Mouse (Mus musculus) MEL (cell line): ENCODE results near the gene Prr12. TPM values are rescaled to one million over a fixed set of nuclear protein-coding genes. Genes with fewer than 3 reads are reported as not detected.

Source experiments
- DNase-seq: peaks from one replicate; pipeline ENCODE4 v3.0.0; 2011; ENCODE audit warnings: low read depth, low spot score
- H3K27ac ChIP-seq: 2 replicates; pipeline ENCODE4 v1.5.1; 2012; ENCODE audit warnings: low read depth, mild to moderate bottlenecking, control low read depth, low read length, moderate library complexity; ENCODE audit not compliant: control insufficient read depth
- H3K27me3 ChIP-seq, 2 experiments: fragments of 150-350 bp in 1 of 2; sonication (generic) in 1 of 2; 2 replicates each; pipeline ENCODE4 v1.6.1; 2012; ENCODE audit warnings: low read length in 2 of 2, mild to moderate bottlenecking in 2 of 2, improper control_type of control experiment in 1 of 2, moderate library complexity in 1 of 2; ENCODE audit not compliant: insufficient read depth in 2 of 2, control insufficient read depth in 1 of 2
- H3K36me3 ChIP-seq, 2 experiments: 2 replicates each; pipeline ENCODE4 v1.6.1; 2012 to 2014; ENCODE audit warnings: low read length in 2 of 2, improper control_type of control experiment in 1 of 2, inconsistent platforms in 1 of 2, mild to moderate bottlenecking in 1 of 2; ENCODE audit not compliant: insufficient read depth in 2 of 2, control insufficient read depth in 1 of 2
- H3K4me1 ChIP-seq, 2 experiments: fragments of 150-350 bp in 1 of 2; sonication (generic) in 1 of 2; 2 replicates each; pipeline ENCODE4 v1.6.1; 2012; ENCODE audit warnings: low read length in 2 of 2, improper control_type of control experiment in 1 of 2, mild to moderate bottlenecking in 1 of 2; ENCODE audit not compliant: insufficient read depth in 2 of 2, control insufficient read depth in 1 of 2
- H3K4me3 ChIP-seq, 2 experiments: fragments of 150-350 bp in 1 of 2; sonication (generic) in 1 of 2; 2 replicates each; pipeline ENCODE4 v1.5.1; 2012; ENCODE audit warnings: low read depth in 2 of 2, low read length in 2 of 2, mild to moderate bottlenecking in 2 of 2, moderate library complexity in 2 of 2, control low read depth in 1 of 2, improper control_type of control experiment in 1 of 2; ENCODE audit not compliant: control insufficient read depth in 1 of 2, insufficient read depth in 1 of 2
- H3K79me2 ChIP-seq: 2 replicates; pipeline ENCODE4 v1.6.1; 2012; ENCODE audit warnings: mild to moderate bottlenecking, low read length, moderate library complexity; ENCODE audit not compliant: control insufficient read depth, poor library complexity, insufficient read depth
- H3K9ac ChIP-seq: 2 replicates; pipeline ENCODE4 v1.6.1; 2012; ENCODE audit warnings: low read depth, mild to moderate bottlenecking, control low read depth, low read length, moderate library complexity; ENCODE audit not compliant: control insufficient read depth, poor library complexity, severe bottlenecking
- H3K9me3 ChIP-seq: fragments of 150-350 bp; sonication (generic); replicated peaks from 2 replicates; pipeline ENCODE4 v1.6.1; 2012; ENCODE audit warnings: mild to moderate bottlenecking, low read length, improper control_type of control experiment, moderate library complexity; ENCODE audit not compliant: insufficient read depth
- BHLHE40 ChIP-seq: IDR thresholded peaks from 2 replicates; pipeline ENCODE4 v1.6.1; 2012; ENCODE audit warnings: low read depth, mild to moderate bottlenecking, inconsistent platforms, low read length, improper control_type of control experiment, borderline replicate concordance
- CHD1 ChIP-seq: IDR thresholded peaks from 2 replicates; pipeline ENCODE4 v1.6.1; 2012; ENCODE audit warnings: low read depth, mild to moderate bottlenecking, inconsistent platforms, low read length, improper control_type of control experiment
- CHD2 ChIP-seq: IDR thresholded peaks from 2 replicates; pipeline ENCODE4 v1.6.1; 2011; ENCODE audit warnings: low read length, improper control_type of control experiment
- CTCF ChIP-seq, 3 experiments: IDR thresholded peaks in 2 of 3; conservative IDR thresholded peaks in 1 of 3; 2 replicates each; pipeline ENCODE4 v1.5.1; 2011 to 2012; ENCODE audit warnings: low read length in 3 of 3, low read depth in 2 of 3, mild to moderate bottlenecking in 2 of 3, improper control_type of control experiment in 1 of 3, inconsistent platforms in 1 of 3, mixed read lengths in 1 of 3, moderate library complexity in 1 of 3; ENCODE audit not compliant: control insufficient read depth in 1 of 3, insufficient read depth in 1 of 3, poor library complexity in 1 of 3, severe bottlenecking in 1 of 3
- E2F4 ChIP-seq: IDR thresholded peaks from 2 replicates; pipeline ENCODE4 v1.6.1; 2011; ENCODE audit warnings: low read depth, low read length, improper control_type of control experiment, borderline replicate concordance
- ETS1 ChIP-seq: IDR thresholded peaks from 2 replicates; pipeline ENCODE4 v1.6.1; 2012; ENCODE audit warnings: low read depth, mild to moderate bottlenecking, inconsistent platforms, low read length, improper control_type of control experiment, moderate library complexity
- GABPA ChIP-seq: IDR thresholded peaks from 2 replicates; pipeline ENCODE4 v1.6.1; 2012; ENCODE audit warnings: low read depth, mild to moderate bottlenecking, inconsistent platforms, low read length, improper control_type of control experiment, moderate library complexity
- GATA1 ChIP-seq: IDR thresholded peaks from 2 replicates; pipeline ENCODE4 v1.6.1; 2011; ENCODE audit warnings: low read depth, low read length, improper control_type of control experiment
- JUND ChIP-seq: IDR thresholded peaks from 2 replicates; pipeline ENCODE4 v1.6.1; 2011; ENCODE audit warnings: low read depth, mild to moderate bottlenecking, improper control_type of control experiment, low read length
- MAZ ChIP-seq: IDR thresholded peaks from 2 replicates; pipeline ENCODE4 v1.6.1; 2012; ENCODE audit warnings: low read depth, mild to moderate bottlenecking, inconsistent platforms, low read length, improper control_type of control experiment
- MXI1 ChIP-seq: IDR thresholded peaks from 2 replicates; pipeline ENCODE4 v1.6.1; 2011; ENCODE audit warnings: mild to moderate bottlenecking, low read depth, low read length, improper control_type of control experiment
- MYB ChIP-seq: IDR thresholded peaks from 2 replicates; pipeline ENCODE4 v1.6.1; 2011; ENCODE audit warnings: mild to moderate bottlenecking, low read depth, low read length, improper control_type of control experiment
- MYC ChIP-seq: IDR thresholded peaks from 2 replicates; pipeline ENCODE4 v1.6.1; 2011; ENCODE audit warnings: low read depth, mild to moderate bottlenecking, low read length, improper control_type of control experiment, moderate library complexity
- NRF1 ChIP-seq: IDR thresholded peaks from 2 replicates; pipeline ENCODE4 v1.6.1; 2014; ENCODE audit warnings: low read depth, mild to moderate bottlenecking, inconsistent platforms, low read length, improper control_type of control experiment, moderate library complexity; ENCODE audit not compliant: poor library complexity, insufficient read depth, severe bottlenecking
- POLR2AphosphoS2 ChIP-seq: IDR thresholded peaks from 2 replicates; pipeline ENCODE4 v1.6.1; 2011; ENCODE audit warnings: low read length, improper control_type of control experiment
- POLR2AphosphoS5 ChIP-seq: IDR thresholded peaks from 2 replicates; pipeline ENCODE4 v1.6.1; 2012; ENCODE audit warnings: low read depth, borderline replicate concordance, mild to moderate bottlenecking, inconsistent platforms, low read length, moderate library complexity, mixed read lengths
- RCOR1 ChIP-seq: IDR thresholded peaks from 2 replicates; pipeline ENCODE4 v1.6.1; 2012; ENCODE audit warnings: low read depth, mild to moderate bottlenecking, inconsistent platforms, low read length, improper control_type of control experiment
- TCF12 ChIP-seq: IDR thresholded peaks from 2 replicates; pipeline ENCODE4 v1.6.1; 2014; ENCODE audit warnings: low read depth, mild to moderate bottlenecking, inconsistent platforms, low read length, improper control_type of control experiment, moderate library complexity
- USF1 ChIP-seq: IDR thresholded peaks from 2 replicates; pipeline ENCODE4 v1.6.1; 2014; ENCODE audit warnings: low read depth, mild to moderate bottlenecking, inconsistent platforms, low read length, improper control_type of control experiment, moderate library complexity
- ZC3H11A ChIP-seq: IDR thresholded peaks from 2 replicates; pipeline ENCODE4 v1.6.1; 2012; ENCODE audit warnings: low read depth, mild to moderate bottlenecking, inconsistent platforms, low read length, improper control_type of control experiment
- ZKSCAN1 ChIP-seq: IDR thresholded peaks from 2 replicates; pipeline ENCODE4 v1.6.1; 2012; ENCODE audit warnings: low read depth, mild to moderate bottlenecking, inconsistent platforms, low read length, improper control_type of control experiment, moderate library complexity
- ZNF384 ChIP-seq: IDR thresholded peaks from 2 replicates; pipeline ENCODE4 v1.6.1; 2012; ENCODE audit warnings: low read depth, mild to moderate bottlenecking, inconsistent platforms, low read length, improper control_type of control experiment
- polyA plus RNA-seq, 2 experiments: library from polyadenylated mRNA; stranded (reverse) in 1 of 2; unstranded in 1 of 2; fragments of >175 nt in 1 of 2; fragments of >200 nt in 1 of 2; gene quantifications; 2 replicates each; pipeline versions ENCODE4 v1.2.1 to v1.2.4; 2012; ENCODE audit warnings: low replicate concordance in 2 of 2, low read depth in 1 of 2; ENCODE audit not compliant: insufficient read length in 2 of 2, insufficient read depth in 1 of 2, missing spikeins in 1 of 2
- total RNA-seq: library from RNA; depleted of rRNA; stranded (reverse); fragments of 300-350 nt; gene quantifications from 2 replicates; pipeline ENCODE4 v1.2.3, GENCODE M21; 2012

Gene Prr12
- total and polyA plus RNA-seq, 3 experiments: 3.5 to 32.1 TPM; not detected in 1

DNA sequence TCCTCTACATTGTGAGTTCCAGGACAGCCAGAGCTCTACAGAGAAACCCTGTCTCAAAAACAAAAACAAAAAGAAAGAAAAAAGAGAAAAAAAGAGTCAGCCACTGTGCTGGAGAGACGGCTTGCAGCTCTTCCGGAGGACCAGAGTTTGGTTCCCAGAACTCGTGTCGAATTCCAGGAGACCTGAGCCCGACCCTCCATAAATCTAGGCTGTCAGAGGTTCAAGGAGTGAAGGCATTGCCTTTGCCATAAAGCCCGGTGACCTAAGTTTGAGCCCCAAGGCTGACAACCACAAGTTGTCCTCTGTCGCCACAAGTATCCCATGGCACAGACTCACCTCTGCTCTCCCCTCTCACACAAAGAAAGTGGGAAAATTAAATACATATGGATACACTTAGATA is 41.4 kb upstream of the Prr12 start:
- peaks cover 5 to 21% of the 10 kb centered on the region in 2 experiments for H3K4me1 ChIP-seq
- no peak overlapping the region for H3K9ac ChIP-seq
- peaks cover 0 to 12% of the 10 kb centered on the region in 2 experiments; a peak in 2 of 4 replicates for H3K36me3 ChIP-seq
- no peaks in the 10 kb centered on the region for H3K9me3 ChIP-seq
- no peaks in the 10 kb centered on the region; the same call in 1 of the 2 replicates for H3K79me2 ChIP-seq
- TF ChIP-seq BHLHE40: no peak
- TF ChIP-seq CTCF (IDR thresholded peaks at IDR 0.05 in 2 of 3, conservative IDR thresholded peaks at IDR 0.05 in 1 of 3; ENCODE audit: control insufficient read depth in 1 of 3, insufficient read depth in 1 of 3, low read depth in 2 of 3, low read length in 3 of 3, poor library complexity in 1 of 3, severe bottlenecking in 1 of 3): no peak
- no peak for TF ChIP-seq ZC3H11A
- no peak for TF ChIP-seq POLR2AphosphoS5
- no peak for TF ChIP-seq MYC
- no peak for TF ChIP-seq JUND
- no peak for TF ChIP-seq ZKSCAN1
- TF ChIP-seq MYB: no peak
- no peak for TF ChIP-seq GABPA
- no peak for TF ChIP-seq MXI1
- TF ChIP-seq ETS1: no peak
- TF ChIP-seq RCOR1: no peak
- DNase-seq: no peak
- no peak overlapping the region for H3K27ac ChIP-seq
- no peak overlapping the region for H3K4me3 ChIP-seq
- no peaks in the 10 kb centered on the region for H3K27me3 ChIP-seq

- peaks cover 5 to 20% of the 10 kb centered on the region in 2 experiments for H3K4me1 ChIP-seq
- H3K27me3 ChIP-seq: no peaks in the 10 kb centered on the region
Measured at GRCm38 (mm10) chr7:45093516-45093905, 40.8 kb upstream of the Prr12 start.

More at GRCm38 (mm10) chr7:45093516-45093905, 40.8 kb upstream of the Prr12 start:
- Histone ChIP-seq H3K36me3 (peaks cover 0 to 12% of the 10 kb centered on the region in 2 experiments; a peak in 2 of 4 replicates), H3K4me3 (no peak overlapping the region), H3K27ac (no peak overlapping the region), H3K9me3 (no peaks in the 10 kb centered on the region), H3K79me2 (no peaks in the 10 kb centered on the region; the same call in 1 of the 2 replicates), H3K9ac (no peak overlapping the region)
- no peak for TF ChIP-seq E2F4
- TF ChIP-seq ZNF384: no peak
- no peak for TF ChIP-seq MAZ
- no peak for TF ChIP-seq CHD2
- TF ChIP-seq NRF1: no peak
- no peak for TF ChIP-seq JUND
- TF ChIP-seq TCF12: no peak
- no peak for TF ChIP-seq MYC
- no peak for TF ChIP-seq ZKSCAN1
- no peak for TF ChIP-seq GATA1
- TF ChIP-seq CHD1: no peak
- TF ChIP-seq POLR2AphosphoS2: no peak
- no peak for TF ChIP-seq USF1
- TF ChIP-seq GABPA: no peak
- TF ChIP-seq BHLHE40: no peak
- peak; percentile 36 for DNase-seq
